Mouse (Mus musculus) spleen, adult 2 months (tissue): ENCODE results near the gene Hdac7.

ENCODE experiments used
- CTCF ChIP-seq: fragments of 200-500 bp; IDR thresholded peaks from 2 replicates; pipeline ENCODE4 v1.5.1; 2011; ENCODE audit warnings: mild to moderate bottlenecking, inconsistent platforms; ENCODE audit not compliant: insufficient read depth, insufficient read length, insufficient replicate concordance; ENCODE audit errors: extremely low read depth
- POLR2A ChIP-seq: fragments of 200-500 bp; IDR thresholded peaks from 2 replicates; pipeline ENCODE4 v1.6.1; 2011; ENCODE audit warnings: low read depth, low read length, inconsistent platforms

- TF ChIP-seq CTCF (no peak), POLR2A (no peak)
Observed at GRCm38 (mm10) chr15:97776919-97777318, 67.4 kb downstream of the Hdac7 start.
